Mouse (Mus musculus) adrenal gland (tissue): Measurements from ENCODE around the gene Tshz2.

Source experiments
- intact Hi-C: fragments of 180-260 bp; cut with DNase I; formaldehyde crosslinking; loops from one replicate; pipeline ENCODE4 v1.15.1; 2025

Tshz2 gene

DNA sequence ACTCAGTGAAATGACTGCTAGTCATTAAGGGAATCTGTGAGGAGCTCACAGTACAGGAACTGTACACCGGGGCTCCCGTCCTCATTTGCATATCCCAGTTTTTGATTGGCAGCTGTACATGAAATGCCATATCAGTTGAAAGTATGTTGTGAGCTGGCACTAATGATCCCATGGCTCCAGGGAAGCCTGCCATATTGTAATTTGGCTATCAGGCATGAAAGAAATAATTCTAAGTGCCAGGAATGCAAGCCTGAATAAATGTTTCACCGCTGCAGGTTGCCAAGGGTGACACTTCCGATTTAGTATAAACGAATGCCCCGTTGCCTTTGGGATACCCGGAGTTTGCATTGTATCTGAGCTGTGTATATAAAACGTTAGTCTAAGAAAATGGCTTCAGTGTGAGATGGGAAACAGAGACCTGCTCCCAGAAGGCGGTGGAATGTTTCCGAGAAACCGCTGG lies 366.1 kb downstream of the Tshz2 start:
- intact Hi-C loops = no loop called here

DNA sequence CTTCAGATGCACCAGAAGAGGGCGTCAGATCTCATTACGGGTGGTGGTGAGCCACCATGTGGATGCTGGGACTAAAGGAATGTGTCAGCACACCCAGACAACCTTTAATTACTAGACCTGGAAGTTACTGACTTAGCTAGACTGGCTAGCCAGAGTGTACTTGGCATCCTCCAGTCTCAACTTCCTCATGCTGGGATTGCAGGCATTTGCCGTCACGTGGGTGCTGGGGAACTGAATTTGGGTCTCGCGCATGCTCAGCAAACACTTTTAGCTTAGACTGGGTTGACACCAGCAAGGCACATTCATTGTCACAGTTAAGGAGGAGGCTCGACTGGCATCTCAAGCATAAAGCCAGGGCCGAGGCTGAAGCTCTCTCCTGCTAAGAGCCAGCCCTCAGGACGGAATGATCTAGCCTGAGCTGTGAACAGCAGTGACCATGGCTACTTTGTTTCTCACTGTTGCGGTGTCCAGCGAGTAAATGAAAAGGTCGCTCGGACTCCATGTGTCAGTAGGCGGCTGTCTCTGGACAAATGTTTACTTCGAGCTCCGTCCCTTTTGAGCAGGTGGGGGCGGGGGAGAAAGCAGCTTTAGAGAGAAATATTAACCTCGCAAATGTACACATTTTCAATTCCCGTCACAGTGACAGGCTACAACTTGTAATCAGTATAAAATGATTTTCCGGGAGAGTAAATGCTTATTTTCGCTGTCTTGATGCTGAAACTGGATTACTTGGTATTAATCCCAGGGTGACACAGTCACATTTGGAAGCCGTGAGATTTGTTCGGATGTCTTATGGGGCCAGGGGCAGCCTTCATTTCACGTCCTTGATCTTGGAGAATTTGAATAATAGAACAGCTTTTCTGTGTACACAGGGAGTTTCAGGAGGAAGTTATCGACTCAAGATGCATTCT lies 370.0 kb downstream of the Tshz2 start:
- intact Hi-C loops = no loop called here

DNA sequence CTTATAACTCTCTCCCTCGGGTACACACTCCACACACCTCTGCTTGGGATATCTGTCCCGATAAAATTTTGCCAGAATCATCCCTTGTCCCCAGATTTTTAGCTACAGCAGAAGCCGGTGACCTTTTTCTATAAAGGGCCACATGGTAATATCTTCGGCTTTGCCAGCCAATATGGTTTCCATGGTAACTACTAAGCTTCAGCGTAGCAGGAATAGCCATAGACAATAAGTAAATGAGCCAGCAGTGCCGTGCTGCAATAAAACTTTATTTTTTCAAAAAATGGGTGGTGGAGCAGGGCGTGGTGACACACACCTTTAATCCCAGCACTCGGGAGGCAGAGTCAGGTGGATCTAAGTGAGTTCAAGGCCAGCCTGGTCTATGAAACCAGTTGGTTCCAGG lies 370.9 kb downstream of the Tshz2 start:
- intact Hi-C loops = no loop called here

DNA sequence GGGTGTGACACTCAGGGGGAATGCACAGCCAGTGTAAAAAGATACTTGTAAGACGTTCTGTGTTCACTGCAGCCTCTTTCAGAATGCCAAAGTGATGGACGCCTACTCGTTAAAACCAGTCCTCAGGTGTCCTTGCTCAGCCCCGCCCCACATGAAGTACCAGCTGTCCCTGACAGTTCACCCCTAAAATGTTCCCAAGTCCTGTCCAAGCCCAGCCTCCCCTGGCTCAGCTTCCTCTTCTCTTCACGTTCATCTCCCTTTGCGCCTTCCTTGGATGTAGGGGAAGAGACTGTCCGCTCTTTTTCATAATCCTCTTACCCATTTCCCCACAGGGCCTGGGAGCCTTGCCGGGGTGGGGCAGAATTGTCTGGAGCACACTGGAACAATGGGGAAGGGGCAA lies 374.0 kb downstream of the Tshz2 start:
- intact Hi-C loops = no loop called here

DNA sequence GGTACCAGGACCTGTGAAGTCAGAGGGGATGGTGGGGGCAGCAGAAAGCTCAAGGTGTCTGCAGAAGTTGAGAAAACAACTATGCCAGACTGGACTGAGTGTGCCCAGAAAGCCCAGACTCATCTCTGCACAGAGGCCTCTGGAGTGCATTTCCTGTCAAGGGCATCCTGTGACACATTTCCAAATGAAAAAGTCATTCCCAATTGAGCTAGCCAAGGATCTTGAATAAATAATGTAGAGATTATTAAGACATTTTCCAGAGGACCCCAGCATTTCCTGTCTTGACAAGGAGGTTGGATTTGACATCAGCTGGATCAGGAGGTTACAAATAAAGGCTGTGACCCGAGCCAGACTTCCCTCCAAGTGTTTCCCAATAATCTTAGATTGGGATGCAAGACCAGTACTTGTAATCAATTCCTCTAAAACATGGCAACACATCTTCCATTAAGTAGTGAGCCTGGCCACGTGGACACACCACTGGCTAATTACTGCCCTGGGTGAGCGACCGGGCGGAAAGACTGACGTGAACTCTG lies 374.7 kb downstream of the Tshz2 start:
- intact Hi-C loops = no loop called here

DNA sequence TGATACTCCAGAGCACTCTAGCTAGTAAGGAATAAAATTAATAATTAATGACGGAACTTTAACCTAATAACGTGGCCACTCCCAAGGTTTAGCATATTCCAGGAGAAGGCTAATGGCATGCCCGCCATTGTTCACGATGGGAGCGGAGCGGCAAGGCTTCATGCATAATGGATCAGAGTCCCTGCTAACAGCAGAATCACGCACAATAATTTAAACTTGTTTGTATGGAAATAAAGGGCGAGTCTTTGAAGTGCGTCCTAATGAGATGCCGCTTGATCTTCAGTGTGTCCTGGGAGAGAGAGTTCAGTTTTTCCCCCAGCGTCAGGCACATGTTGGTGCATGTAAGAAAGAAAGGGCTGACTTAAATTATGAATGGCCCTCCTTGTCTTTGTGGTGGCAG lies 376.9 kb downstream of the Tshz2 start:
- intact Hi-C loops = no loop called here

DNA sequence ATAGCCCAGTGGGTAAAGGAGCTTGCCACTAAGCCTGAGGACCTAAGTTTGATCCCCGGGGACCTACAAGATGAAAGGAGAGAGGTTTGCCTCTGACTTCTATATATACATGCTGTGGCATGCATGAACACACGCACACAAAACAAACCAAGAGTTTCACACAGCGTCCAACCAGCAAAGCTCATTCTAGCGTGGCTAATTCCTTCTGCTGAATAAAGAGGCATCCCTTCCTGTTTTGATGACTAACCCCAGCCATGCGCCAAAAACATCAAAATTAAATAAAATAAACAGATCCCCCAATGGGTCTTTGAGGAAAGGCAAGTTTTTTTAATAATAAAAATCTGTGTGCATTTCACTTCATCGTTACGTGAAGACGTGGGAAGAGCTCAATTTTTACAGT lies 379.0 kb downstream of the Tshz2 start:
- intact Hi-C loops = no loop called here

DNA sequence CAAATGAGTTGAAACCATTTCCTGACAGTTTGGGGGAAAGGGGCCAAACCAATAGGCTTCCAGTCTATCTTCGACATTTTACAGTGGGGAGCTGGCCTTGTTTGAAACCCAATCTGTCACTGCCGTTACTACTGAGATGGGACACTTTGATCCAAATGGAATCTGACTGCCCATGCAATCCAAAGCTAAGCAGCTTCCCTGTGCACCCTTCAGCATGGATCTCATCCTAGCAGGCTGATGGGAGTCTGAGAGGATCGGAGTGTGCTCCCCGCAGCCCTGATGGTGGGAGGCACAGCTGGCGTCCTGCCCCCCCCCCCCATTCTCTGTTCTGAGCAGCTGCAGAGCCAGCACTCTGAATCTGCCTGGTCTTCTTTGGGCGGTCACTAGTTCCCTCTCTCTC lies 384.5 kb downstream of the Tshz2 start:
- intact Hi-C loops = no loop called here

DNA sequence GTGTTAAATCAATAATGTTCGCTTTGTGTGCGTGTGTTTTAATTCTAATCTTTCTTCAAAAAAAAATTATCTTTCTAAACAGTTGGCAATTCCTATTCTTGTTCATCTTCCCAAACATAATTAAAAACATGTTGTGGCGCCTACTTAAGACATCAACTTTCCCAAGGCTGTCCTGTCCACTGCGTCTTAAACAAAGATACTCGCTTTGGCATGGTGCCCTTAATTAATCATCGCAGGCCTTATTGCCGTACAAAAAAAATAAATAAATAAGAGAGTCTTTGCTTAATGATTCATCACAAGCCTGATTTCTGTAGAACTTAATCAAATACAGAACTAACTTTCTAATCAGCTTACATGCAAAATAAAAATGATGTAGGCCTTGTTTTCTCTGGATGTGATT lies 385.1 kb downstream of the Tshz2 start:
- intact Hi-C loops = no loop called here

DNA sequence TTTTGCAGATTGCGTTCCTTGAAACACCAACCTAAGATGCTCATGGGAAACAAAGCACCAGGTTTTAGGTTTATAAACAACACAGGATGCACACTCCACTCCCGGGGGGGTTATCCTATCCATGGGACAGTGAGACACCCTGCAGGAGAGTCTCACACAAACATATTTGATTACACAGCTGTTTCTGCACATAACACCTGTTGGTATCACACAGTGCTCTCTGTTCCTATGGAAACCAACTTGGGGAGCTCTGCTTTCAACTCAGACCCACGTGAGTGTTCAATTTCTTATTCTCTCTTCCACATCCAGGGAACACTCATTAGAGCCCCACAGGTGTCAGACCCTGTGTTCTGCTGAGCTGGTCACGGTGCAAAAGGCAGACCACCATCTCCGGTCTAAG lies 390.1 kb downstream of the Tshz2 start:
- intact Hi-C loops = no loop called here

DNA sequence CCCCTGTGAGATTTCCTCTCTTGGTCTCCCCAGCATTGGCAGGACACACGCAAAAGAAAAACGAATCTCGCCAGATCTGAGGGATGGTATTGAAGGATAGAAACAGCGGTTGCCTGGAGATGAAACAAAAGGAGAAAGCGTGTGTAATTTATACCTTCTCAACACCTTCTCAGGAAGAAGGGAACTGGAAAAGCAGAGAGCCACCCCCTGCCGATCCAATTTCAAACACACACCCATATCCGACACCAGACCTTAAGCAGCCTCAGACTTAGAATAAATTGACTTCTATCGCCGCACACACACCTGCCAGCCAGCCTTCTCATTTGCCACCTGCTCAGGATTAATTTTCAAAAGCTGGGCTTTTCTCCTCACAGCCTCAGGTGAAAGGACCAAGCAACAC lies 390.9 kb downstream of the Tshz2 start:
- intact Hi-C loops = no loop called here

DNA sequence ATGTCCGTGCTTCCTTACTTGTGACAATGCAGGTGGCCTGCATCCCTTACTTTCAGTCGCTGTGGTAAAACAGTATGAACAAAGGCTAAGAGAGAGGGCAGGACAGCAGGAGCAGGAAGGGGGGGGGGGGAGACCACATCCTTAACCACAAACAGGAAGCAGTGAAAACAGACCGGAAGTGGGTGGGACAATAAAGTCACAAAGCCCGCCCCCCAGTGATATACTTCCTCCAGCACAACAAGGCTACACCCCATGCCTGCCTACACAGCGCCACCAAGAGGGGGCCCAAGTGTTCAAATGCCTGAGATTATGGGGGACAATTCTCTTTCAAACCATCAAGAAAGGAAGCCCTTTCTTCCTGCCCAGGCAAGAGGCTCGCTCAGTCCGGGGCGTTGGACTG lies 392.1 kb downstream of the Tshz2 start:
- intact Hi-C loops = no loop called here

DNA sequence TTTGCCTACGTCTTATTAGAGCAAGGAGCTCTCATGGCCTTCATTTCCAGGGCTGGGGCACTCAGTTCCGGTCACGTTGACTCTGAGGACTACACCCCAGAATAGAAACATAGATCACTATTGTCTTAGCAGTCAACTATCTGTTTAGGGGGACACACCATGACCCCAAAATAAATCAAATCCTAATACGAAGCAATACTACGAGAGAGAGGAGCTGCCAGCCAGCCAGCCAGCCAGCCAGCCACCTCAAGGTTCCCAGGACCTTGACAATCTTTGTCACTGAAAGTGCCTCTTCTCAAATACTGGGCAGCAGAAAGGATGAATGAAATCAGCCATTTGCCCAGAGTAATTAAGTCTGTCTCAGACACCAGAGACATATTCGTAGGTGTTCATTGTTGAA lies 393.1 kb downstream of the Tshz2 start:
- intact Hi-C loops = no loop called here

DNA sequence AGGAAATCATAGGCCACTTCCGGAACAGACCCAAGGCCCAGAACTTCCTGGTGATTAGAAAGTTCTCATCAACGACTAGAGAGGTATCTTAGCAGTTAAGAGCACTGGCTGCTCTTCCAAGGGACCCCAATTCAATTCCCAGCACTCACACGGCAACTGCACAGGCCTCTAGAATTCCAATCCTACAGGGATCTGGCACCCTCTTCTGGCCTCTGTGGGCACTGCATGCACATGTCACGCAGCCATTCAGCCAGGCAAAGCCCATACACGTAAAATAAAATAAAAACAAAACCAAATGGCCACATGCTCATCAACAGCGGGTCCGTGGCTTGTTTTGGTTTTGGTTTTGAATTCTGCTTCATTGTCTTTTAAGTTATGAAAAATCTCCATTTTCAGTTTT lies 395.0 kb downstream of the Tshz2 start:
- intact Hi-C loops = no loop called here

DNA sequence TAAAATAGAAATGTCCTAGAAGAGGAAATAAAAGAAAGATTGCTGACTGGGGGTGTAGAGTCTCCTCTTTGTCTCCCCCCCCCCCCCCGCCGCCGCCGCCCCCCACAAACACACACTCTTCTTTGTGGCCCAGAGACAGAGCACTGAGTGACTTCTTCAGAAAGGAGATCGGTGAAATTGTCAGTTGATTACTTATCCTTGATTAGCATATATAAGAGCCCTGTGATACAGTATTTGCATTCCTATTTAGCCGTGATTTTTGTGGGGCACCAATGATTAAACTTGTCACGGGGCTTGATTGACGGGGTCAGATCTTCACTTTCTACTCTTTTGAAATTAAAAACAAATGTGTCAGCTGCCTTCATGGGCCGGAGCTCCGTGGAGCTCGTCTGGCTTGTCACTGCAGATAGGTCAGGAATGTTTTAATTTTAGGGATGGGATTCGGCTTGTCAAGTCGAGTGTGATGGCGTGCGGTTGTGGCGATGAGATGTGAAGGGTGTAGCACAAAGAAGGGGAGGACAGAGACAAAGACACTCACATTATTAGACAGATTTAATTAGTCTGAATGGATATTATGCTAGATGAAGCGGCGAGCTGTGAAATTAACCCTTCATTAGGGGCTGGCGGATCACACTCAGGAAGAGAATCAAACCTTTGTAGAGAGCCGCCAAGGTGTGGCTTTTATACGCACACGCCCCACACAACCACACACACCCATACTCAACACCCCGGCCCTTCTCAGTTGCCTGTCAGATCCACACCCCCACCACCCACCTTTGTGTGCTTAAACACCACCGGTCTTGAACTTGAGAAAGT lies 395.9 kb downstream of the Tshz2 start:
- intact Hi-C loops = no loop called here

DNA sequence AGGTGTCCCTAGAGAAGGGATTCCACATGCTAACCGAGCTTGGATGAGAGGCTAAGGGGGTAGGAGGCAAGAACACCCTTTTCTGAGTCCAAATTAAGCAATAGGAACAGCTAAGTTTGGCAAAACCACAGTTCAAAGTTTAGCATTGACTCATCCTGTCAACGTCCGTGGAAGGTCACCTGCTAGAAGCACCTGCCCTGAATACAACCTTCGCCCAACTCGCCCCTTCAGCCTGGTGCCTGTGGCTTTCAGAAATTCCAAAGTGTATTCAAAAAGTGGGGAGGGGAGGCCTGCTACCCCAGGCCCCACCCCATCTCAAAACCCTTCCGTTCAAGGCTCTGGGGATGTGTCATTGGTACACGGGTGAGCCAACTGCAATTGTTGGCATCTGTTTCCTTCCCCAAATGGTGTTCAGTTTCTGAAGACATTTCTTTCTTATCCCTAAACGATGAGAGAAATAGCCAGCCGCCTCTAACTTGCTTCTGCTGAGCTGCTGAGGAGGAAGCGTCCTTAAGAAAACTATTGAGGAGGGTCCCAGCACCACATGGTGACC lies 396.6 kb downstream of the Tshz2 start:
- intact Hi-C loops = no loop called here

DNA sequence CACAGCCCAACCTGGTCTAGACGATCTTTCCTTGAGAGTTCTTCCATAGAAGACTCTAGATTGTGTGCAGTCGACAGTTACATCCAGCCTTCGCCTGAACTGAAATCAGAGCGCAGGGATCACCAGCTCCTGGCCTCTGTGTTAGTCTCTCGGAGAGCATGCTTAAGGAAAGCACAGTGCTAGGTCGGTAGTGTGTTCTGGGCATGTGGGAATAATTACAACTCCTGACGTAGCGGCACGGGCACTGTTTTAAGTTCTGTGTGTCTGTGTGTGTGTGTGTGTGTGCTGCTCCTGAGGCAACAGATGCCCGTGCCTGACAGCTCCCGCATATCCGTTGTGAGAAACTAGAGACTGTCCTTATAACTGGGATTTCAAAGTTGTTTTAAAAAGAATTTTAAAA lies 398.4 kb downstream of the Tshz2 start:
- intact Hi-C loops = no loop called here

DNA sequence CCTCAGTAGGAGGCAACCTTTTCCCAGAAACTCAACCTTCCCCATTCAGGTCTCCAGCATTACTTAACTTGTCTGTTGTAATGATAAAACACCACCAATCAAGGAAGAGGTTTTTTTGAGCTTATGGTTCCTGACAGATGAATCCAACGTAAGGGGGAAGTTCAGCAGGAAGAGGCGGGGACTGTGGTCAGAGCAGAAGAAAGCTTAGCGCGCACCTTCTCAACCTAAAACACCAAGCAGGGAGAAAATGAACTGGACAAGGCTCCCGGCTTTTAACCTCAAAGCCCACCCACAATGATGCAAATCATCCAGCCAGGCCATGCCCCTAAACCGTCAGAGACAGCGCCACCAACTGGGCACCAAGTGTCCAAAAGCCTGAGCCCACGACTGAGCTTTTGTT lies 399.1 kb downstream of the Tshz2 start:
- intact Hi-C loops = no loop called here

DNA sequence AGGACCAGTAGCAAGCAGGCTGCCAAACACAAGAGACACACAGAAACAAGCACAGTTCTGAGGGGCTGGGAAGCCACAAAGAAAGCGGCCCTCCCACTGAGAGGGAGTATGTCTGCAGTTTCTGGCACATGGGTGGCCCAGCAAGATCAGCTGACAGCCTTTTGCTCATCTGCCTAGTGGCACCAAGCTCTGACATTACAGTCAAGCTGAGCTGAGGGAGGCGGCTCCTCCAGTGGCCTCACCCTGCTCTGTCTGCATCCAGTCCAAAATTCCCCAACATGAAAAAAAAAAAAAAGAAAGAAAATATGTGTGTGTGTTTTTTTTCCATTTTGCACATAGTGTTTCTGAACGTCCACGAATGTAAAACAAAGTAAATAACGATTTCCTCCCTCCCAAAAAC lies 400.4 kb downstream of the Tshz2 start:
- intact Hi-C loops = no loop called here

DNA sequence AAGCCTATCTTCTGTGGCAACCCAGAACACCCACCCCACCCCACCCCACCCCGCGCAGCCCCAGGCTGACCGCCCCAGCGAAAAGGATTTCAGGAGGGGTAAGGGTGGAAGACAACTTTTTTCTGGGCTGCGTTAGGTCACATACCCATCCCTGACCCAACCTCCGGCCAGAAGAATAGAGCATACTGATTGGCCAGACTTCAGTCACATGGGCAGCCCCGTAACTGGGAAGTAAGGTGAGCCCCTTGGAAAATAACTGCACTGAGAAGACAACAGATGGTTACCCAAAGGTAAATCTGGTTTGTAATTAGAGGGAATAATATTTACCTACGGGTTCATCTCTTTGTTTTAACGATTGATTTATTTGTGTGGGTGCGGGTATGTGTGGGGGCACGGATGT lies 402.0 kb downstream of the Tshz2 start:
- intact Hi-C loops = no loop called here

DNA sequence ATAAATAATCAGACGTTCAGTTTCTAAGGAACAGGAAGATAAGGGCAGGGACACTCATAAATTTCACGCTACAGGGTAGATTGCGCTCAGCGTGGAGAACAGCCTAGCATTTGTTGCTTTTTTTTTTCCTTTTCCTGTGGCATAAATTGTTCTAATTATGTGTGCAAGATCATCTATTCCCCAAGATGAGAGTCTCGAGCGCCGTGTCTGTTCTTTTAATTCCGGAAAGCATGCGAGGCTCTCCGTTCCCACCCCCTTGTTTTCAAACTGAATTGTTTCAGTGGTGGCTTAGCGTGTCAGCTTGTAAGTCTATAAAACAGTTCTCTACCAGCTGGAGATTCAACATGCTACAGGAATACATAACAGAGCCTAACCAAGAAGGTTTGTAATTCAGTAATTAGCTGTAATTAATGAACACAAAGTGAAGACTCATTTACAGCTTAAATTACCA lies 404.0 kb downstream of the Tshz2 start:
- intact Hi-C loops = no loop called here

DNA sequence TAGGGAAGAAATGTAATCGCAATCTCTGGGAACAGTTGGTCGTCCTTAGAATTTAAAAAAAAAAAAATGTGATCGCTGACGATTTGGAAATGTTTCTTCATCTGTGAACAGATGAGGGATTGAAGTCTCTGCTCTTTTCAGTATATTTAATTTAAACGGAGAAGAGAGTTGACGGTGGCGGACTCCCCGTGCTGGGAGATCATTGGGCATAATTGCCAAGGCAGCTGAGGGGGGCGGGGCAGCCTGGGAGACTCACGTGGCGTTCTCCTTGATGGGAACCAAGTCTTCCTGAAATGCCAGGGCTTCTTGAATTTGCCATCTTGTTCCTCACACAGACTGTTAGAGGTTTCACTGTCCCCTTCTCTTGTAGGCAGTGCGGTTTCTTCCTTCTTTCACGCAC lies 404.5 kb downstream of the Tshz2 start:
- intact Hi-C loops = no loop called here
